Mouse (Mus musculus) mesoderm, embryonic 11.5 days (tissue): ENCODE measurements around the gene Mbnl2.
"Not testable (repeated sequence)": the region's sequence is repeated elsewhere in the genome, so short reads cannot be mapped to it uniquely, and the experiment has no call there.

Experiments used
- DNase-seq: peaks from one replicate; pipeline ENCODE4 v3.0.0-alpha.2; 2012; ENCODE audit warnings: low read depth, low spot score

The Mbnl2 gene

GRCm38 (mm10) chr14:120355742-120356440, 80.4 kb downstream of the Mbnl2 start:
- no peak for DNase-seq

- DNase-seq: no peak
Observed at GRCm38 (mm10) chr14:120357321-120358070, 82.0 kb downstream of the Mbnl2 start.

GRCm38 (mm10) chr14:120359608-120360007, 84.1 kb downstream of the Mbnl2 start:
- DNase-seq: not testable (repeated sequence)

DNA sequence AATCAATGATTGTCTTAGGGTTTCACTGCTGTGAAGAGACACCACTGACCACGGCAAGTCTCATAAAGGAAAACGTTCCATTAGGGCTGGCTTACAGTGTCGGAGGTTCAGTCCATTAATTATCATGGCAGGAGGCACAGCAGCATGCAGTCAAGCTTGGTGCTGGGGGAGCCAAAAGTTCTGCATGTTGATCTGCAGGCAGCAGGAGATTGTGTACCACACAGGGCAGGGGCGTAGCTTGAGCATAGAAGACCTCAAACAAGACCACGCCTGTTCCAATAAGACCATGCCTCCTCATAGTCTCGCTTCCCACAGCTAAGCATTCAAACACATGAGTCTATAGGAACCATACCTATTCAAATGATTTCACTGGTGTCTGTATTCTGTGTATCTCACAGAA, 85.7 kb downstream of the Mbnl2 start:
- no peak for DNase-seq

GRCm38 (mm10) chr14:120362409-120362992, 87.0 kb downstream of the Mbnl2 start:
- DNase-seq: no peak

- no peak for DNase-seq
Observed at GRCm38 (mm10) chr14:120363090-120363818, 87.8 kb downstream of the Mbnl2 start.

DNA sequence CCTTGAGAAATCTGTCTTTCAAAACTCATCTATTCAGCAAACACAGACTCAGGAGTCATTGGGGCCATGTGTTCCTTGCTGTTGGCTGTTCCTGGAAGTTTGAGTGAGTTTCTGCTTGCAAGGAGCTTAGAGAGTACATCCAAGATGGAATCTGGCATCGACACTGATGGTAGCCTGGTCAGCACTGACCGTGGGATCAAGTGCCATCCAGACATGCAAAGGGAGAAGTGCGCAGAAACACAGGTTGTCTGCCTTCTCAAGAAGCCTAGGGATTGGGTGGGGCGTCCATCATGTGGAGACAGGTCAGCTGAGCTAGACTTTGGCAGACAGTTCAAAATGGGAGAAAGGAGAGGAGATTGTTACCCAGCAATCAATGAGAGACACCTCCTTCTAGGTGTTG, 89.6 kb downstream of the Mbnl2 start:
- no peak for DNase-seq

- no peak for DNase-seq
Observed at GRCm38 (mm10) chr14:120366962-120367361, 91.5 kb downstream of the Mbnl2 start.

DNA sequence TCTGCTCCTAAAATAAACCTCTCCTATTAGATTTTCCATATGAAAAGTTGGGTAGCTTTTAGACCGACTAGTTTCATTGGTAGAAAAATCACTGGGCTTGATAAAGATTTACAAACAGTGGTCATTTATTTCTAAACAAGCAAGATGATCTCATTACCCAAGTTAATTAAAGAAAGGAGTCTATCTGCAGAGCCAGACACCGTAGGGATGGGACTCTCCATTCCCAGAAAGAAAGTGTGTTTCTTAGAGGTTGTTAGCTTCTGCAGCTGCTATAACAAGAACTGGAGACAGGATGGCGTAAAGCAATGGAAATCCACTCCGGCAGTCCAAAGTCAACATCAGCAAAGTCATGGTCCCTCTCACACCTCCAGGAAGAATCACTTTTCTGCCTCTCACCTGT, 92.1 kb downstream of the Mbnl2 start:
- DNase-seq: no peak

- DNase-seq: no peak
Observed at GRCm38 (mm10) chr14:120368456-120368855, 93.0 kb downstream of the Mbnl2 start.

DNA sequence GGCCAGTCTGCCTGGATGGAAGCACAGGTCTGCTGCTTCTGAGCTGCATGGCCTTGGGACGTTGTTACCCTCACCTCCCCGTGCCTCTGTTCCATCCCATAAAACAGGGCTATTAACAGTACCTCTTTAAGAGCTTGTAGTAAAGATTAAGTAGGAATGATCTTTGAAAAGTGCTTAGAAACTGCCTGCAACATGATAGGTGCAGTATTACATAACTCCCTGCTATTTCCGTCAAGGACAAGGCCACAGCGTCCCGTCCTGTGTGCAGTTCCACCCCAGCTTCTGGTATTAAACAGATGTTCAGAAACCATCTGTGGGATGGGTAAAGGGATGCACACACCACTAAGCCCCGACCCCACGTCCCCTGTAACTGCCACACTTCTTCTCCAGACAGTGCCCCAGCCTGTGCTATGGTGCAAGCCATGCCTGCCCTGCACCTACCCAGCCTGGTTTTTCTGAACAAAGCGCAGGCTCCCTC, 93.5 kb downstream of the Mbnl2 start:
- DNase-seq: no peak

DNA sequence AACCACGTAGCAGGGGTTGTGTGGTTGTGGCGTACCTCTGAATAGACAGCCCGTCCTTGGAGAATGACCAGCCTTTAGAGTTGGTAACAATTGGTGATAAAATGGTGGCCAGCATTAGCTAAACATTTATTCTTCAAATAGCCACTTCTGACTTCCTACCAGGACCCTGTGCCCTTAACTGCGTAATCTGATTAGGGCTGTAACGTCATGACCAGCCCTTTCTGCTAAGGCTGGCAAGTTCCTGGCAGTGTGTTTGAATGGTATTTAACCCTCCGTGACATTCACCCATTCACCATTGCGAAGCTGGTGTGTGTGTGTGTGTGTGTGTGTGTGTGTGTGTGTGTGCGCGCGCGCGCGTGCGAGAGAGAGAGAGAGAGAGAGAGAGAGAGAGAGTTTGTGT, 94.6 kb downstream of the Mbnl2 start:
- DNase-seq: no peak

DNA sequence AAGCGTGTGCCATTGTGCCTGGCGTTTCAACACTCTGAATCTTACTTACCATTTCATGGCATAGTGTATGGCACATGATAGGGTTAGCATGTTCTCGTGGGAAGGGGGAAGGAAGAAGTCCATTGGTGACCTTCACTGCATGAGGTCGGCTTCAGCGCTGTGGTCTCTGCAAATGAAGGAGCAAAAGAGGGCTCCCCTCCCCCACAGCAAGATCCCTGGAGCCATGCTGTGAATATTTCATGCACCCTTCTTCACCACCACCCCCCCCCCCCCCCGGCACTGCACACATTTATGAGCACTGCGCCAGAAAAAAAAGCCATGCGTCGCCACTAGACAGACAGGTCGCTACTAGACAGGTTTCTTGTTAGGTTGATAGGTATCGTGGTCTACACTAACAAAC, 95.2 kb downstream of the Mbnl2 start:
- no peak for DNase-seq

GRCm38 (mm10) chr14:120371174-120371573, 95.7 kb downstream of the Mbnl2 start:
- no peak for DNase-seq

- peak; percentile 73 for DNase-seq
Observed at GRCm38 (mm10) chr14:120373026-120374024, 97.9 kb downstream of the Mbnl2 start.

DNA sequence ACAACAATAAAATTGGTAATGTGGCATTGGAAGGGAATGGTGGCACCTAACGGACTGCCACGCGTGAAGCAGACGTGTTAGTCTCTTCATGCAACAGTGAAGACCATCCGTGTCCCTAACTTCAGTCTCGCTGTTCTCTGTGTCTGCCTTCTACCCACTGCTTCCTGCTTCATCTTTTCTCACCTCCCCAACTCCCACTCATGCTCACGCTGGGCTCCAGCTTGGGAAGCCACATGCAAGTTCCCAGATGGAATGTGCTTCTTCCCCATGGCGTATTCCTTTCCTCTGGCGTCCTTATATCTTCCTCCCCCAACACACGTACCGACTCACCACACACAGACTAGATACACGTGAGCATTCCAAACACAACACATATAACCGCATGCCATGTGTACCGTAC, 99.3 kb downstream of the Mbnl2 start:
- no peak for DNase-seq

GRCm38 (mm10) chr14:120377192-120377591, 101.7 kb downstream of the Mbnl2 start:
- no peak for DNase-seq

DNA sequence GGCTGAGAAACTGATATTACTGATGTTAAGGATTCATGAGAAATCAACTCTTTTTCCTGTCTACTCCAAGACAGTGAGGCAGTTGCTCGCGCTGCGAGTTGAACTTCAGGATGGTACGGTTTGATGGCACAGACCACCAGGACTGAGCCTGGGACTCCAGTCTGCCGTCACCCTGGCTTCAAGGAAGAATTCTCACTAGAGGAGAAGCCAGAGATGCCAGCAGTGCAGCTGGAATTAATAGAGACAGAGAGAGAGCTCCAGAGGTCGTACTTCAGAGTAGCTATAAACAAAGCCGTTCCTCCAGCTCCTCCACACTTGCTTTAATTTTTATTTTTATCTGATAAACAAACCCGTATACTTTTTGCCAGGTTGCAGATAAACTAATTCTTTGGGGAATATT, 102.5 kb downstream of the Mbnl2 start:
- DNase-seq: no peak

GRCm38 (mm10) chr14:120379716-120380115, 104.2 kb downstream of the Mbnl2 start:
- no peak for DNase-seq

GRCm38 (mm10) chr14:120381378-120382134, 106.1 kb downstream of the Mbnl2 start:
- DNase-seq: no peak
